Mouse (Mus musculus) CH12.LX (cell line): ENCODE data around the gene Mdga1.

Experiments used
- BHLHE40 ChIP-seq: IDR thresholded peaks from 2 replicates; pipeline ENCODE4 v1.6.1; 2011; ENCODE audit warnings: mild to moderate bottlenecking, low read depth, low read length, improper control_type of control experiment
- CTCF ChIP-seq, 2 experiments: IDR thresholded peaks in 1 of 2; conservative IDR thresholded peaks in 1 of 2; 2 replicates each; pipeline ENCODE4 v1.5.1; 2011 to 2012; ENCODE audit warnings: low read depth in 2 of 2, low read length in 2 of 2, improper control_type of control experiment in 1 of 2, inconsistent platforms in 1 of 2, mild to moderate bottlenecking in 1 of 2, moderate library complexity in 1 of 2
- MXI1 ChIP-seq: IDR thresholded peaks from 2 replicates; pipeline ENCODE4 v1.6.1; 2011; ENCODE audit warnings: mild to moderate bottlenecking, low read depth, low read length, improper control_type of control experiment
- MYC ChIP-seq: IDR thresholded peaks from 2 replicates; pipeline ENCODE4 v1.6.1; 2011; ENCODE audit warnings: low read depth, mild to moderate bottlenecking, improper control_type of control experiment, low read length
- POLR2A ChIP-seq: IDR thresholded peaks from 2 replicates; pipeline ENCODE4 v1.6.1; 2011; ENCODE audit warnings: low read depth, mild to moderate bottlenecking, improper control_type of control experiment, low read length
- TCF12 ChIP-seq: IDR thresholded peaks from 2 replicates; pipeline ENCODE4 v1.6.1; 2014; ENCODE audit warnings: low read depth, mild to moderate bottlenecking, inconsistent platforms, low read length, improper control_type of control experiment
- USF1 ChIP-seq: IDR thresholded peaks from 2 replicates; pipeline ENCODE4 v1.6.1; 2014; ENCODE audit warnings: low read depth, mild to moderate bottlenecking, inconsistent platforms, low read length, improper control_type of control experiment
- ZC3H11A ChIP-seq: IDR thresholded peaks from 2 replicates; pipeline ENCODE4 v1.6.1; 2012; ENCODE audit warnings: low read depth, mild to moderate bottlenecking, inconsistent platforms, low read length, improper control_type of control experiment

- TF ChIP-seq USF1 (no peak), CTCF (conservative IDR thresholded peaks at IDR 0.05 in 1 of 2, IDR thresholded peaks at IDR 0.05 in 1 of 2; ENCODE audit: low read depth in 2 of 2, low read length in 2 of 2) (no peak), ZC3H11A (no peak), POLR2A (no peak), MXI1 (no peak), MYC (no peak), TCF12 (no peak), BHLHE40 (no peak)
Observed at GRCm38 (mm10) chr17:29886061-29886460, 83.8 kb downstream of the Mdga1 start.
